Mouse (Mus musculus): ENCODE measurements around the gene Dnm3.

Gene Dnm3

GRCm38 (mm10) chr1:162327631-162328030 is 150.2 kb downstream of the Dnm3 start:
- DNase-seq (ENCODE audit: low spot score in 2 of 2): no peak

DNA sequence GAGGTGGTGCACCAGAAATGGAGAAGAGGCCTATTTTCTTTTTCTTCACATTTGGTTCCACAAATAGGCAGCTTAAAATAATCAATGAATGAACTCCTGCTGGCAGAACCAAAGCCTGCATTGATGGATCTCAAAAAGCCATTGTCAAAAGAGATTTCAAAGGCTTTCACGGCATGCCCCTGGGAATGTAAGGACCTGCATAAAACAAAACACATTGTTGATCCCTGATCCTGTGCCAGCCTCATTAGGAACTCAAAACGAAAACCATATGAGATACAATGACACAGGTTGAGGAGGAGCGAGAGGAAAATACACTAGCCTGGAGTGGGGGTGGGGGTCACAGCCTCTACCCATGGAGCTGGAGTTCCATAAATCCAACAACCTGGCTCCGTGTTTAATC is 153.4 kb downstream of the Dnm3 start:
- DNase-seq (ENCODE audit: low spot score in 2 of 2): no peak

DNA sequence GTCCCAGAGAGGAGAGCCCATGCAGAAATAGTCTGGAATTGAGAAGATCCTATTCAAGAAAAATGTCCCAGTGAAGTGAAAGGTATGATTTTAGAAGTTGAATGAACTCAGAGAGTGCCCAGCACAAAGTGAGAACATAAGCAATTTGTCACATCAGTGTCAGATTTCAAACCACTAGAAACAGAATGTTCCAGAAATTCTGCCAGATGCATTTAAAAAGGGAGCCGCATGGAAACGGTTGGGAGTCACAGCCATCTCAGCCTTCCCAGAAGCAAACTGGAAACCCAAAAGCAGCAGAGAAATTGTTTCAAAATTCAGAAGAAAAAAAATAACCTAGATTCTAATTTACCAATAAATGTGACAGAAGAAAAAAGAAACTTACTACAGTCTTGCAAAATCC is 154.7 kb downstream of the Dnm3 start:
- no peak for DNase-seq (ENCODE audit: low spot score in 2 of 2)

- no peak for DNase-seq (ENCODE audit: low spot score in 2 of 2)
These were observed 164.2 kb downstream of the Dnm3 start for GRCm38 (mm10) chr1:162313451-162314276.

- DNase-seq (ENCODE audit: low spot score in 2 of 2): no peak
These were observed 165.2 kb downstream of the Dnm3 start for GRCm38 (mm10) chr1:162312621-162313020.

DNA sequence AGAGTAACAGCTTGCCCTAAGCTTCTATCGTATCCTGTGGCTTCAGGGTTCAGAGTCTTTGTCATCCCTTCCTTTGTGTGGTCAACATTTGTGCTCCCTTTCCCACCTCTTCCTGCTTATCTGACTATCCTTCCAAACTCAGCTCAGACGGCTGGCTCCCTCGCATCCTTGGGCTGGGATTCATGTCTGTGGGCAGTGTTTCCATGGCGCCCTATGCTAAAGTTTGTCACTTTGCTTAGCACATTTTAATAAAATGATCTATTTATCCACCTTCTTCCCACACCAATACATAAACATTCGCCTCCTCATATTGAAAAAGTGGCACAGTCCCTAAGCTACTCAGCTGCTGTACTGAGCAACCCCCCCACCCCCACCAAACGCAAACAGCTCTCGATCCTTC is 165.7 kb downstream of the Dnm3 start:
- DNase-seq (ENCODE audit: low spot score in 2 of 2): no peak

DNA sequence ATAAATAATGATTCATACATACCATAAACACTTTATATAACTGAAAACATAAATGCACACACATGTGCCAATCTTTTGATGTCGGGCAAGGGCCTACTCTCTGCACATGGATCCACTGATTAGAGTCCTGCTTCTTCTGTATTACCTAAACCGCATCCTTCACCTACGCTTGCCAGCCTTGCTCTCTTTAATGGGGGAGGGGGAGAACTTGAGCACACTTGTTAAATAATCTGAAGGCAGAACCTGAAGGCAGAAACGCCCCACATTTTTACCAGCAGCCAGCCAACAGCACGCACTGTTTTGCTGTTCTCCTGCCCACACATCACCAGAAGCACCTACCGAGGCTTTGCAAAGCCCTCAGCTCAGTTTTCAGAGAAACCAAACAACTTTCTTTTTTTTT is 172.6 kb downstream of the Dnm3 start:
- no peak for DNase-seq (ENCODE audit: low spot score in 2 of 2)

GRCm38 (mm10) chr1:162302480-162302879 is 175.4 kb downstream of the Dnm3 start:
- no peak for DNase-seq (ENCODE audit: low spot score in 2 of 2)

- DNase-seq (ENCODE audit: low spot score in 2 of 2): no peak
These were observed 178.1 kb downstream of the Dnm3 start for GRCm38 (mm10) chr1:162299558-162300319.

GRCm38 (mm10) chr1:162298527-162298926 is 179.3 kb downstream of the Dnm3 start:
- no peak for DNase-seq (ENCODE audit: low spot score in 2 of 2)

DNA sequence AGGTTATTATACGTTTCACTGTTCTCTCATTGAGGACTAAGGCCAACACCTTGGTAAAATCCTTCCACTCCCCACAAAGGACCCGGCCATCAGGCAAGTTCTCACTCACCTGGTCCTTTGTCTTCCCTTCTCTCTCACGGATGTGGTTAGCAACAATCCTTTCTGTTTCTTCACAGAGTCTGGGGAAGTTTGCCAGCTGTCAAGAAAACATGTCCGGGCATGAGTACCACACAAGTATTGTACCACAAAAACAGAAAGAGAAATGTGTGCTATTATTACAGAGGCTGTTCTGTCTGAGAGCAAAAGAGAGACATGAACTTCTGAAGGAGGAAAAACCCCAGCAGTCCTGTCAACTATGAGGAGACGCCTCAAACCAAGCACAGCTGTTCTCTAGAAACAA is 182.4 kb downstream of the Dnm3 start:
- no peak for DNase-seq (ENCODE audit: low spot score in 2 of 2)

DNA sequence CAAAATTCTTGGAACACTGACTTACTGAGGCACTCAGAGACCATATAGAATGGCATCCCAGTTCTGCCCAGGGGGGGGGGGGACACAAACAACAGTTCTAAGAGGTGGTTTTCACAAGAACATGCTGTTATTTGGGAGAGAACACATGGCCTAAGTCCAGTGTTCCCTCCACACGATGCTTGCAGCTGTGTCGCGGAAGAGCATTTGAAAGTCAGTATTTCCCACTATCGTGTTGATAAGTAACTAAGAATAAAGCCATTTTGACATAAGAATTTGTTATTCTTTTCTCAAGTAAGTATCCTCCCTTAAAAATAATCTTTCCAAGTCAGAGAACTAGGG is 183.3 kb downstream of the Dnm3 start:
- DNase-seq (ENCODE audit: low spot score in 2 of 2): no peak

GRCm38 (mm10) chr1:162293732-162294571 is 183.9 kb downstream of the Dnm3 start:
- no peak for DNase-seq (ENCODE audit: low spot score in 2 of 2)

GRCm38 (mm10) chr1:162286910-162287309 is 190.9 kb downstream of the Dnm3 start:
- DNase-seq (ENCODE audit: low spot score in 2 of 2): no peak

DNA sequence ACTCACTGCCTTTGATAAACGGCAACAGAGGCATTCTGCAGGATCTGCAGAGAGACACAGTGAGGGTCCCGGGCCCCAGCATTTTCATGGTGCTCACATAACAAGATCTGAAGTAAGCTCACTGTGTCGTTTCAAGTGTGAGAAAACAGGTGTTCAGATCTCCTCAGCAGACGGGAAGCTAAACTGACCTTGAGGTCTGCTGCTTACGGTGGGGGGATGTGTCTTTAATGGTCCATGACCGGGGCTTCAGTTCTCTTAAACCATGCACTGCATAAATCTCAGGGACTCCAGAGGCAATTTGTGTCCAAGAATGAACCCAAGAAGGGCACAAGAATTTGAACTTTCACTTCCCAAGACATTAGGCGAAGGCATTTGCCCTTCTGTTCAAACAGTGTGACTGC is 195.9 kb downstream of the Dnm3 start:
- no peak for DNase-seq (ENCODE audit: low spot score in 2 of 2)

- DNase-seq (ENCODE audit: low spot score in 2 of 2): no peak
These were observed 197.8 kb downstream of the Dnm3 start for GRCm38 (mm10) chr1:162280052-162280451.

GRCm38 (mm10) chr1:162276011-162276410 is 201.8 kb downstream of the Dnm3 start:
- peak in 1 of 2 experiments; percentile 29 for DNase-seq (ENCODE audit: low spot score in 2 of 2)

DNA sequence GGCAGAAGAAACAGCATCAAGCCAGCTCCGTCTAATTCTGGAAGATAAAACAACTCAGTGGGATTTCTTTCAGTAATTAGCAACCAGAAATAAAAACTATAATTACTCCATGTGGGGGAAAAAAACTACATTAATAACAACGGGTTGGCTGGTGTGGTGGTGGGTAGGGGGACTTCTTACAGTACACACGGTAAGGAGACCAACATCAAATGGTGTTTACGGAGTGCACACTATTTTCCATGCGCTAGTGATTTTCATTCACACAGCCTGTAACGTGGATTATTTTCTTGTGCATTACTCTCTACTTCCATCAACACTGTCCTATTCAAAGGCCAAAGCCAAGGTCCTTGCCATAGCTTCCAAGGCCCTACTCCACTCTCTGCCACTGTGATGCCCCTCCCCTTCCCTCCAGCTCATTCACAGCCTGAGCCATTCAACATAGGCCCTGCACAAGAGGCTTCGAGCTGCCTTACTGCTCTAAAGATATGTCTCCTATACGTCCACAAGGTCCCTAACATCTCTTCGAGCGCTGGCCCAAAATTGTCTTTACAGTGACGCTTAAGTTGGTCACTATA is 203.1 kb downstream of the Dnm3 start:
- DNase-seq (ENCODE audit: low spot score in 2 of 2): no peak

- DNase-seq (ENCODE audit: low spot score in 2 of 2): no peak
These were observed 220.8 kb downstream of the Dnm3 start for GRCm38 (mm10) chr1:162256912-162257607.

GRCm38 (mm10) chr1:162254944-162255343 is 222.9 kb downstream of the Dnm3 start:
- no peak for DNase-seq (ENCODE audit: low spot score in 2 of 2)

DNA sequence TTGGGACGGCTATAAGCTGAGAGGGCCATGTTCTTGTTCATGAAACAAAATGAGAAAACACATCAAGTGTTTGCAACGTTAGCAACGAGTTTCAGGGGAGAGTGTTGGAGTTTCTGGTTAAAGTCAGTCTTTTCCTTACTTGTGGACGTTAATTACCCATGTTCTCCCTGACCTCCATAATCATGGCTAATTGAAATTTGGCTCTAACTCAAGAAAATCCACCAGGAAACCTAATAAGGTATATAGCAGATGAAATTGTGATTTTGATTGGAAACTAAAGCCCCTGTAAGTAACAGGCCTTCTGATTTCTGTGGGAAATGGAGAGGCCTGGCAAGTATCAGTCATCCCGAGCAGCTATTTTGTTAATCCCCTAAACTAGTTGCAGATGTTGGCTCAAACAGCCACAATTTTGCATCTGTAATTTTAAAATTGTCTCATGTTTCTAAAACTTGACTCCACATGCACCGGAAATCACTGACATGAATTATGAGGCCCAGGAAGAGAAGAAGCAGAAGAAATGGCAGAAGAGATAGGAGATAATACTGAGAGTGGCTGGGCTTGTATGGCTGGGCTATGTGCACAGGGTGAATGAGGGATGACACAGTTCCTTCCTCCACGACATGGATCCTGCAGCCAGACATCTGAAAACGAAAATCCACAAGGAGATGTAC is 223.7 kb downstream of the Dnm3 start:
- DNase-seq (ENCODE audit: low spot score in 2 of 2): no peak
